Mouse (Mus musculus) layer of hippocampus, adult 9-10 months (tissue): ENCODE results near the gene Myh14.
A peak's percentile ranks its signal among the peaks of the same experiment; 100 is the strongest.

Experiments used
- DNase-seq: peaks from one replicate; pipeline ENCODE4 v3.0.0; 2022; ENCODE audit warnings: low spot score

Gene Myh14

GRCm38 (mm10) chr7:44669103-44669502 lies 1.5 kb downstream of the Myh14 start:
- no peak for DNase-seq

- no peak for DNase-seq
Observed at GRCm38 (mm10) chr7:44667996-44668738, 2.5 kb downstream of the Myh14 start.

GRCm38 (mm10) chr7:44666462-44666861 lies 4.2 kb downstream of the Myh14 start:
- no peak for DNase-seq

- no peak for DNase-seq
Observed at GRCm38 (mm10) chr7:44664731-44665130, 5.9 kb downstream of the Myh14 start.

GRCm38 (mm10) chr7:44663546-44663945 lies 7.1 kb downstream of the Myh14 start:
- DNase-seq = no peak

GRCm38 (mm10) chr7:44662569-44662968 lies 8.1 kb downstream of the Myh14 start:
- DNase-seq = no peak

GRCm38 (mm10) chr7:44662168-44662567 lies 8.5 kb downstream of the Myh14 start:
- no peak for DNase-seq

- peak; percentile 80 for DNase-seq
Observed at GRCm38 (mm10) chr7:44661219-44661618, 9.4 kb downstream of the Myh14 start.

GRCm38 (mm10) chr7:44655504-44655903 lies 15.1 kb downstream of the Myh14 start:
- no peak for DNase-seq

GRCm38 (mm10) chr7:44653773-44654172 lies 16.9 kb downstream of the Myh14 start:
- DNase-seq = no peak

GRCm38 (mm10) chr7:44651416-44651815 lies 19.2 kb downstream of the Myh14 start:
- no peak for DNase-seq

GRCm38 (mm10) chr7:44649990-44650389 lies 20.7 kb downstream of the Myh14 start:
- peak; percentile 30 for DNase-seq

GRCm38 (mm10) chr7:44649094-44649610 lies 21.5 kb downstream of the Myh14 start:
- DNase-seq = no peak

- DNase-seq = no peak
Observed at GRCm38 (mm10) chr7:44647729-44648128, 22.9 kb downstream of the Myh14 start.

GRCm38 (mm10) chr7:44647042-44647724 lies 23.5 kb downstream of the Myh14 start:
- peak; percentile 66 for DNase-seq

- DNase-seq = no peak
Observed at GRCm38 (mm10) chr7:44645951-44646350, 24.7 kb downstream of the Myh14 start.

- no peak for DNase-seq
Observed at GRCm38 (mm10) chr7:44645256-44645655, 25.4 kb downstream of the Myh14 start.

GRCm38 (mm10) chr7:44641887-44642286 lies 28.8 kb downstream of the Myh14 start:
- DNase-seq = no peak

- no peak for DNase-seq
Observed at GRCm38 (mm10) chr7:44640843-44641605, 29.6 kb downstream of the Myh14 start.

GRCm38 (mm10) chr7:44638663-44639062 lies 32.0 kb downstream of the Myh14 start:
- no peak for DNase-seq

GRCm38 (mm10) chr7:44636684-44637083 lies 34.0 kb downstream of the Myh14 start:
- DNase-seq = no peak

- DNase-seq = no peak
Observed at GRCm38 (mm10) chr7:44633407-44633806, 37.2 kb downstream of the Myh14 start.

- no peak for DNase-seq
Observed at GRCm38 (mm10) chr7:44632676-44633075, 38.0 kb downstream of the Myh14 start.
